9 mouse cellular contexts compared by ENCODE assay signal in genomic region chr16:59403684-59404083, GRCm38 (mm10). TPM values are rescaled to one million over a fixed set of nuclear protein-coding genes. Genes with fewer than 3 reads are reported as not detected.
A peak's percentile ranks its signal among the peaks of the same experiment; 100 is the strongest.
DNase-seq lines count a peak whose midpoint lies in the region; ATAC-seq and TF ChIP-seq lines count a peak whose summit lies in the region.
"Had no signal": no experiment of that assay in that cellular context is flagged by ENCODE, and none has a peak within 500 bp of the region (broad histone marks: within the 10 kb centered on the region; RNA-seq: fewer than 3 reads in every experiment).

No protein-coding gene starts in this region.

- TF ChIP-seq CTCF in liver, postnatal 0 days (IDR thresholded peaks at IDR 0.05; ENCODE audit: low read depth) = peak; percentile 69

- no peaks in the 10 kb centered on the region for H3K36me3 ChIP-seq in hindbrain, embryonic 12.5 days
- H3K36me3 ChIP-seq in liver, postnatal 0 days (replicated peaks; ENCODE audit: insufficient read depth, low read length) = no peaks in the 10 kb centered on the region

- WGBS in hindbrain, embryonic 12.5 days = 23% methylated on average over 4 of the region's 4 CpGs
- WGBS in liver, postnatal 0 days (ENCODE audit: insufficient replicate concordance) = 6% methylated on average over 4 of the region's 4 CpGs

- intact Hi-C loops in heart, postnatal 36 days (cut with DNase I) = loop anchor here (5.0 kb wide), 1 partner anchor 776 kb away; no protein-coding TSS in a partner anchor

- TF ChIP-seq EP300 in liver, postnatal 0 days (IDR thresholded peaks at IDR 0.05; ENCODE audit: low read depth) = no peak

- peak; percentile 17 for DNase-seq in heart, postnatal 4 days
- no peak for DNase-seq in heart, postnatal 36 days
- peak; percentile 12 to 13 for DNase-seq in B cell, adult 2 months
- no peak for DNase-seq in liver, postnatal 0 days
- no peak for DNase-seq in ovary, postnatal 14 days (ENCODE audit: low spot score)
- no peak for DNase-seq in urinary bladder, adult 18-20 months (ENCODE audit: low spot score in 2 of 2)

- peak; percentile 96 for ATAC-seq in activated CD4-positive, CD25-positive, alpha-beta regulatory T cell, adult 4 months
- peak; percentile 70 for ATAC-seq in hindbrain, embryonic 12.5 days (ENCODE audit: low FRiP score)
- no peak for ATAC-seq in liver, postnatal 0 days

- H3K4me1 ChIP-seq in hindbrain, embryonic 12.5 days = no peaks in the 10 kb centered on the region
- no peaks in the 10 kb centered on the region for H3K4me1 ChIP-seq in liver, postnatal 0 days (ENCODE audit: insufficient read depth)

- no peak overlapping the region for H3K4me2 ChIP-seq in hindbrain, embryonic 12.5 days (replicated peaks)
- no peak overlapping the region for H3K4me2 ChIP-seq in liver, postnatal 0 days (ENCODE audit: low read depth, low read length)

- H3K27me3 ChIP-seq in hindbrain, embryonic 12.5 days = no peaks in the 10 kb centered on the region
- no peaks in the 10 kb centered on the region for H3K27me3 ChIP-seq in liver, postnatal 0 days (ENCODE audit: insufficient read depth, low read length)

- no peak overlapping the region for H3K4me3 ChIP-seq in hindbrain, embryonic 12.5 days
- H3K4me3 ChIP-seq in liver, postnatal 0 days (ENCODE audit: low read depth, low read length) = no peak overlapping the region

- no peak overlapping the region for H3K27ac ChIP-seq in hindbrain, embryonic 12.5 days
- no peak overlapping the region for H3K27ac ChIP-seq in liver, postnatal 0 days (ENCODE audit: low read depth)

- H3K9ac ChIP-seq in hindbrain, embryonic 12.5 days = no peak overlapping the region
- no peak overlapping the region for H3K9ac ChIP-seq in liver, postnatal 0 days (replicated peaks)

- no peaks in the 10 kb centered on the region for H3K9me3 ChIP-seq in hindbrain, embryonic 12.5 days (replicated peaks)
- no peaks in the 10 kb centered on the region for H3K9me3 ChIP-seq in liver, postnatal 0 days (ENCODE audit: low read length)

RNA-seq across cellular contexts. Expression of gene Gabrr3, which starts 3.4 kb away (rescaled TPM):
- not detected for total RNA-seq in heart, postnatal 4 days (2021)
- total RNA-seq in heart, postnatal 36 days (2021) = not detected
- not detected for polyA plus RNA-seq in activated CD4-positive, CD25-positive, alpha-beta regulatory T cell, adult 4 months (2017; shearing (Covaris generic))
- 0.08 and 0.10 TPM in 2 replicates for polyA plus RNA-seq in hindbrain, embryonic 12.5 days (2016; fragmentation: Nextera tagmentation; extraction: Ambion mirVana)
- not detected in 2 replicates for polyA plus RNA-seq in liver, postnatal 0 days (2015; fragmentation: Nextera tagmentation; extraction: Ambion mirVana)

RNA-seq across cellular contexts. Expression of gene Olfr209, which starts 39.9 kb away (rescaled TPM):
- total RNA-seq in heart, postnatal 4 days (2021) = not detected
- total RNA-seq in heart, postnatal 36 days (2021) = not detected
- polyA plus RNA-seq in activated CD4-positive, CD25-positive, alpha-beta regulatory T cell, adult 4 months (2017; shearing (Covaris generic)) = not detected
- not detected in 2 replicates for polyA plus RNA-seq in hindbrain, embryonic 12.5 days (2016; fragmentation: Nextera tagmentation; extraction: Ambion mirVana)
- polyA plus RNA-seq in liver, postnatal 0 days (2015; fragmentation: Nextera tagmentation; extraction: Ambion mirVana) = not detected in 2 replicates
- total RNA-seq: left cerebral cortex, adult 18-20 months had no signal

RNA-seq across cellular contexts. Expression of gene Olfr206, which starts 54.6 kb away (rescaled TPM):
- not detected for total RNA-seq in heart, postnatal 4 days (2021)
- not detected for total RNA-seq in heart, postnatal 36 days (2021)
- not detected for polyA plus RNA-seq in activated CD4-positive, CD25-positive, alpha-beta regulatory T cell, adult 4 months (2017; shearing (Covaris generic))
- polyA plus RNA-seq in hindbrain, embryonic 12.5 days (2016; fragmentation: Nextera tagmentation; extraction: Ambion mirVana) = not detected in 2 replicates
- polyA plus RNA-seq in liver, postnatal 0 days (2015; fragmentation: Nextera tagmentation; extraction: Ambion mirVana) = not detected in 2 replicates
- total RNA-seq: left cerebral cortex, adult 18-20 months had no signal

Comparison
In these comparisons a context has a peak if more than half of its experiments do, and no peak if none do; other contexts are left out.
1. DNase-seq: peak in heart, postnatal 4 days (single experiment) and B cell, adult 2 months (2 of 2); none in heart, postnatal 36 days (0 of 2), liver, postnatal 0 days (single experiment), ovary, postnatal 14 days (single experiment) and urinary bladder, adult 18-20 months (0 of 2).